Mouse (Mus musculus) forebrain, embryonic 16.5 days (tissue): Measurements from ENCODE around the gene Mark2. TPM values are rescaled to one million over a fixed set of nuclear protein-coding genes. Genes with fewer than 3 reads are reported as not detected.

Source experiments
- ATAC-seq: fragments of 200-750 bp; cut with Nextera tagmentation; 2 replicates; pipeline ENCODE4 v1.8.0; 2017; ENCODE audit warnings: mild to moderate bottlenecking, moderate library complexity
- H3K27ac ChIP-seq: fragments of 300-500 bp; sonication (generic); 2 replicates; pipeline ENCODE4 v1.5.1; 2014; ENCODE audit warnings: low read length, control low read depth
- H3K27me3 ChIP-seq: fragments of 300-500 bp; sonication (generic); replicated peaks from 2 replicates; pipeline ENCODE4 v1.6.1; 2014; ENCODE audit warnings: low read length; ENCODE audit not compliant: control insufficient read depth, insufficient read depth
- H3K36me3 ChIP-seq: fragments of 300-500 bp; sonication (generic); 2 replicates; pipeline ENCODE4 v1.6.1; 2014; ENCODE audit not compliant: control insufficient read depth, insufficient read depth
- H3K4me1 ChIP-seq: fragments of 300-500 bp; sonication (generic); replicated peaks from 2 replicates; pipeline ENCODE4 v1.6.1; 2014; ENCODE audit warnings: low read length; ENCODE audit not compliant: control insufficient read depth, insufficient read depth
- H3K4me2 ChIP-seq: fragments of 300-500 bp; sonication (generic); 2 replicates; pipeline ENCODE4 v1.6.1; 2014; ENCODE audit warnings: mild to moderate bottlenecking, low read length, control low read depth
- H3K4me3 ChIP-seq: fragments of 300-500 bp; sonication (generic); replicated peaks from 2 replicates; pipeline ENCODE4 v1.5.1; 2014; ENCODE audit warnings: mild to moderate bottlenecking, low read length, control low read depth
- H3K9ac ChIP-seq: fragments of 300-500 bp; sonication (generic); replicated peaks from 2 replicates; pipeline ENCODE4 v1.6.1; 2014; ENCODE audit warnings: low read depth, low read length, control low read depth
- H3K9me3 ChIP-seq: fragments of 300-500 bp; sonication (generic); 2 replicates; pipeline ENCODE4 v1.6.1; 2016; ENCODE audit warnings: low read length; ENCODE audit not compliant: control insufficient read depth
- WGBS: fragments of 180-500 bp; shearing (Covaris S2); extraction: QIAGEN DNeasy Blood & Tissue Kit; methylation state at CpG from one replicate; pipeline ENCODE4 v1.1.7; 2014; 5-methylcytosine and 5-hydroxymethylcytosine counted together
- polyA plus RNA-seq: library from polyadenylated mRNA; unstranded; fragments of >200 nt; fragmentation: Nextera tagmentation; extraction: Ambion mirVana; gene quantifications from 2 replicates; pipeline ENCODE4 v1.2.1, GENCODE M21; 2015

Gene Mark2
- polyA plus RNA-seq: 41.2 and 43.8 TPM in 2 replicates

DNA sequence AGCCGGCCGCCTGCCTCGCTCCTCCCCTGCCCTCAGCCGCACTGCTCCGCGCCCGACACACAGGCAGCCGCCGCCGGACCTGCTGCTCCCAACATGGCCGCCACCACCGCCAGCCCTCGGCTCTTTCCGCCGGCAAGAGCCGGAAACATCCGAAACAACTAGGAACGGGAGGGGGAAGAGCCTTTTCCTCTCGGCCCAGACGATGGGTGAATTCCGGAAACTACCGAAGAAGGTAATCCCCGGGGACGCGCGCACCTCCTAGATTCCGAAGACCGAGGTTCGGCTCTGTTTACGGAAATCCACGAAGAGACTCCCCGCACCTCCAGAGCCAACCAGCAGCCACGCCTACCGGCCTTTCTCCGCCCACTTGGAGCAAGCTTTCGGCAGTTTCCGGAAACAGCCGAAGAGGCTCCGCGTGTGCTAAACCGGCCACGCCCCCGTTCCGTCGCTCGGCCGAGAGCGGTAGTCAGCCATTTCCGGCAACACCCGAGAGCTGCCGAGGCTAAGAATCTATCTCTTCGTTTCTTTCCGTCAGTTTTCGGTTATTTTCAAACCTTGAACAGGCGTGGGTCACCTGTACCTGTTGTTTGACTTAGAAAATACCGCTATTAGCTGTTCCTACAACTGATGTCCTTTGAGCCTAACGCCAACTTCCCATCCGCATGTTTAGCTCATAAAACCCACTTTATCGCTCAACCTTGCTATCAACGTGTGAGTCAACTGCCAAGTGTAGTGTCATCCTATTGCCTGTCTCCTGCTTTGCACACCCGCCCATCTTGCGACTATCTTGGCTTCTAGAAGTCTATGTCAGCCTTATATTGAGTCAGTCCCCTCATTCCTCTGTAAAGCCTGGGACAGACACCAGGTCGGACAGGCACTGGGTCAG lies at the start of gene Mark2:
Gene Mark2, minus strand, starts transcription at position 349 of the 886 bp plus-strand sequence.
- WGBS: 2% methylated on average over 63 of the region's 63 CpGs
- Histone ChIP-seq H3K27ac (peak within 1 kb of the TSS; percentile 88), H3K36me3 (no peaks in the 10 kb centered on the region), H3K27me3 (no peaks in the 10 kb centered on the region), H3K9ac (peak within 1 kb of the TSS; percentile 92), H3K4me1 (peaks cover 32% of the 10 kb centered on the region), H3K4me2 (peak within 1 kb of the TSS; percentile 98), H3K4me3 (peak within 1 kb of the TSS; percentile 89), H3K9me3 (no peaks in the 10 kb centered on the region)
- ATAC-seq: peak; percentile 97

DNA sequence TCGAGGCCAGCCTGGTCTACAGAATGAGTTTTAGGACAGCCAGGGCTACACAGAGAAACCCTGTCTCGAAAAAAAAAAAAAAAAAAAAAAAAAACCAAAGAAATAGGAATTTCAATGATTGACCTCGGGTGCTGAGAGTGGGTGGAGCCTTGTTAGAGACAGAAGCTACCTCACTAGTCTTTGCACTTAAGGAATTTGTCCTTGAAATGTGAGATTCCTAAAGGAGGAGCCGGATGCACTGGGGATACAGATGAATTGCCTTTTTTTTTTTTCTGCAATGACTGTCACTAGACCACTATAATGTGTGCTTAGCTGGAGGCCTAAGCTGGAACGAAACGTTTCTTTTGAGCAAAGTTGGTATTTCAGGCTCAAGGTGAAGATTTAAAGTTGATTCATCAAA lies 46.8 kb upstream of the Mark2 start:
- no peak overlapping the region for H3K9ac ChIP-seq
- no peak overlapping the region for H3K4me3 ChIP-seq
- H3K4me1 ChIP-seq: peaks cover 9% of the 10 kb centered on the region
- WGBS: 91% methylated on average over 6 of the region's 6 CpGs
- no peaks in the 10 kb centered on the region for H3K36me3 ChIP-seq
- no peak for ATAC-seq
- H3K9me3 ChIP-seq: peaks cover 5% of the 10 kb centered on the region; the same call in 1 of the 2 replicates
- H3K27me3 ChIP-seq: no peaks in the 10 kb centered on the region
- H3K27ac ChIP-seq: no peak overlapping the region
- H3K4me2 ChIP-seq: no peak overlapping the region

DNA sequence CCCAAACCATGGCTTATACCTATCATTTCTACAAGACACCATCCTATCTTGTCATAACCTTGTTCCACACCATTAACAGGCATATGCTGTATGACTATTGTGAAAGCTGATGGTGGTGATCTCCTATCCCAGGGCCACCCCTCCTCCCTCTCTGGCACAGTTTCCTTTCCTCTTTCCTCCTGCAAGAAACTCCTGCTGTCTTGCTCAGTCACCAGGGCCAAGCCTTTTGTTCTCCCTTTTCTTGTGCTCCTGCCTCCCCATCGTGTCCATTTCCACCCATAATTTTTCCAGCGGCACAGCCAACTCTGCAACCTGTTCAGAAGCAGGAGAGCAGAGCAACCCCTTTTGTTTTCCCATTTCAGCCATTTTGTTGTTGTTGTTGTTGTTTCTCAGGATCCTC lies 44.4 kb upstream of the Mark2 start:
- no peak for ATAC-seq
- H3K27ac ChIP-seq: no peak overlapping the region
- H3K36me3 ChIP-seq: no peaks in the 10 kb centered on the region
- H3K9me3 ChIP-seq: peaks cover 5% of the 10 kb centered on the region; the same call in 1 of the 2 replicates
- no peaks in the 10 kb centered on the region for H3K27me3 ChIP-seq
- no peak overlapping the region for H3K9ac ChIP-seq
- H3K4me2 ChIP-seq: no peak overlapping the region
- H3K4me3 ChIP-seq: no peak overlapping the region
- 27% methylated on average over 2 of the region's 2 CpGs for WGBS
- H3K4me1 ChIP-seq: peaks cover 19% of the 10 kb centered on the region

DNA sequence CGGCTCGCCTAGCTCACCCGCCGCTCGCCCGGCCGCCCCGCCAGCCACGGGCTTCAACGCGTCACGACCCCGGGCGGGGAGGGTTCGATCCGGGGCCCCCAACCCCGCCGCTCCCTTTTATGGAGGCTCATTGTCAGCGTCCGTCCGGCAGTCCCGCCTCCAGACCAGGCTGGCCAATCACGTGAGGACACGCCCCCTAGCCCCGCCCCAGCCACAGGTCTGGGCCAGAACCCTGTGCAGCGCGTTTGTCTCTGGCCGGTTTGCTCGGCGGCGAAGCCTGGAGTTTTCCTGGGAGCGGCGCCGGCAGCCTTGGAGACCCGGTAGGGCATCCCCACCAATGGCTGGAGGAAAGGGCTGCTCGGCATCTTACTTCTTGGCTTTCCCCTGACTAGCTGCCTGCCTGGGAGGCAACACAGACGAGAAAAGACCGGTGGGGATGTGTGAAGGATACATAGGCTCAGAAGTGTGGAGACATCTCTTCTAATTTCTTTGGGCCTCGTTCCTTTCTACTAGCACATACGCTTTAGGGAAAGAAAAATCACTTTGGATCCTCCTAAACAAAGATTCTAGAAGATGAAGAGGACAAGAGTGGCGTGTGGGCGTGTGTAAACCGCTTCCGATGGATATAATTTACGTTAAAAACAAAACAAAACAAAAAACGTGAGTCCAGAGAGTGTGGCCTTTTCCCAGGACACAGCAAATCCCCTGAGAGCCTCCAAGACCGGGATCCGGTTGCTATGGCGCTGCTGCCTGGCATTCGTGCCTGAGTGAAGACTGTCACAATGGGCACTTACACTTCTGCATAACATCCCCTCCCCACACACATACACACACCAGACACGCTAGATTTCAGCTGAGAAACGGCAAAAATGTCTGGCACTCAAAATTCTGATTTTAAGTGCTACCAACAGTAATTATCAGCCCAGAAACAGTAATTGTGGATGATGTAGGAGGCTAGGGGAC lies 41.5 kb upstream of the Mark2 start, which contains the start of gene Spindoc:
Gene Spindoc, minus strand, starts transcription at position 92 of the 963 bp plus-strand sequence.
- H3K36me3 ChIP-seq: no peaks in the 10 kb centered on the region
- H3K4me2 ChIP-seq: peak within 1 kb of the TSS; percentile 64
- ATAC-seq: peak; percentile 98
- peak within 1 kb of the TSS; percentile 96 for H3K27ac ChIP-seq
- H3K4me3 ChIP-seq: peak within 1 kb of the TSS; percentile 60
- H3K9ac ChIP-seq: peak within 1 kb of the TSS; percentile 93
- H3K4me1 ChIP-seq: peaks cover 33% of the 10 kb centered on the region
- H3K27me3 ChIP-seq: no peaks in the 10 kb centered on the region
- 0 out of 2 replicates have a peak, but pooled peaks cover 2% of the 10 kb centered on the region for H3K9me3 ChIP-seq
- under 1% methylated on average over 45 of the region's 52 CpGs for WGBS

DNA sequence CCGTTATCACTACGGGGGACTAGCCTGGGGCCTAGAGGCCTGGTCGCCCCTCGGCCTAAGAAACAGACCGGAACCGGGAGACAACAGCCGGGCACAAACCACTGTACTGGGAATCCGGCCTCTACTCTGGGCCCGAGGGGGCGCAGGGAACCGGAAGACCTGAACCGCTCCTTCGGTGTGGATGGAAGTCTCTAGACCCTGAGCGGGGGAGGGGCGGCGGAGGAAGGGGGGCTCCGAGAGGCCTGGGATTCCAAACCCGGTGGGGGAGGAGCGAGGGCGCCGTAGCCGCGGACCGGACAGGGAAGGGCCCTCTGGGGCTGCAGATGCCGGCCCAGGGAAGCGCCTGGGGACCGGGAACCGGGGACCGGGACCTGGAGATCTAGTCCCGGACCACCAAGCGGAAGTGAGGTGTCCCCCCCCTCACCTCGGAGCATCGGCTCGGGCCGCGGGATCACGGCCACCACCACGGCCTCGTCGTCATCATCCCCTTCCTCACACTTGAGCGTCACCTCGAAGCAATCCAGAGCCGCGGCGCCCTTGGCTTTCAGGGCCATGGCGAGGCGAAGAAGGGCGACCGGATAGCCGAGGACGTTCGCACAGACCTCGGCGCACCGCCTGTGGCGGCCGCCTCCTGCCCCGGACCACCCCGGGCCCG lies 40.7 kb upstream of the Mark2 start:
- Histone ChIP-seq H3K27me3 (no peaks in the 10 kb centered on the region), H3K4me1 (peaks cover 33% of the 10 kb centered on the region), H3K4me3 (peak overlapping the region; percentile 60), H3K36me3 (no peaks in the 10 kb centered on the region), H3K9ac (peak overlapping the region; percentile 93), H3K27ac (peak overlapping the region; percentile 96), H3K9me3 (no peaks in the 10 kb centered on the region), H3K4me2 (peak overlapping the region; percentile 64)
- ATAC-seq: peak; percentile 37; the same call in 1 of the 2 replicates
- WGBS: under 1% methylated on average over 58 of the region's 60 CpGs

DNA sequence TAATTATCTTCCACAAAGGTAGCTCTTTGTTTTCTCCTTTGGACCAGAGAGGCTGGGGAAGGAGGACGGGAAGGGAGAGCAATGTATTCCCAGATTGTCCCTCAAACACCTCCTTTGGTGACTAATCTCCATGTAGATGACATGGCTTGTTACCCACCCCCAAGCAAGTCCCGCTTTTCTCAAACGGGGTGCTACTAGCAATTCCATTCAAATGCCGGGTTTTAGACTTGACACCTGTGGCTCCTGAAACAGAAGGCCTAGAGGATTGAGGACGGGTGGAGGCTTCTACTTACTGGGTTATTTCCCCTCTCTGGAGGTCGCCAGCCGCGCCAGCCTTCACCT lies 40.2 kb upstream of the Mark2 start:
- no peak for ATAC-seq
- Histone ChIP-seq H3K4me3 (peak overlapping the region; percentile 60), H3K27me3 (no peaks in the 10 kb centered on the region), H3K9me3 (no peaks in the 10 kb centered on the region), H3K36me3 (no peaks in the 10 kb centered on the region), H3K9ac (peak overlapping the region; percentile 93), H3K4me2 (peak overlapping the region; percentile 64), H3K4me1 (peaks cover 33% of the 10 kb centered on the region), H3K27ac (peak overlapping the region; percentile 96; the same call in 1 of the 2 replicates)
- 3% methylated on average over 8 of the region's 8 CpGs for WGBS

DNA sequence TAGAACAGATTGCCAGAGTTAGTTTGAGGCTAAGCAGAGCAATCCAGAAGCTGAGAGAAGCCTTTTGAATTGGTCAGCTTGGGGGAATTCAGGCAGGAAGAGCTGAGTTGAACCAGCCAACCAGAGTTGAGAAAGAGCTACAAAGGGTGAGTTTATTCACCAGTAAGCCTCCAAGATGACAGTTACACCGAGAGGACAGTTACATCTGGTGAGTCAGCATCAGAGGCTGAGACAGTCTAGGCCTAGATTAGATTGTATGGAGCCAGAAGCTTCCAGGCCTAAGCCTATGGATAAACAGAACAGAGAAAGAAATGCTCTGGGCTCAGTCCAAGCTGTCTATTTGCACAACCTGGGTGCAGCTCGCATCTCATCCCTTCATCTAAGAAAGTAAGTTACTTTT lies 36.0 kb upstream of the Mark2 start:
- WGBS: 84% methylated on average over 2 of the region's 2 CpGs
- no peaks in the 10 kb centered on the region for H3K27me3 ChIP-seq
- peaks cover 17% of the 10 kb centered on the region for H3K36me3 ChIP-seq

DNA sequence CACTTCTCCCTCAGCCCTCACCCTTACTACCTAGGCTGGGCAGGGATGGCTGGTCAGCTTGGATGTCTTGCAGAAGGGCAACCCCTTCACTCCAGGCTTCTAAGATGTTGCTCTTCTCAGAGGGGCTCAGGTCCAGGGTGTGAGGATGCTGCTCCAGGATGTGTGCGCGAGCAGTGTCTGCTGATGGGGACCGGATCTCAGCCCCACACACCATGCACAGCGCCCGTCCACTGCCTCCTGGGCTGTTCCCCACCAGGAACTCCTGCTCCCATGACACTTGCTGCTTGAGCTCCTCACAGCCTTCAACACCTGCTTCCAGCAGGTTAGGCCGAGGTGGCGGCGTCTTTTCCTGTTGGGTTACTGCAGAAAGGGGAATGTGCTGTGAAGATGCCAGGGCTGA lies 32.8 kb upstream of the Mark2 start:
- no peaks in the 10 kb centered on the region for H3K9me3 ChIP-seq
- H3K4me2 ChIP-seq: no peak overlapping the region
- H3K4me3 ChIP-seq: no peak overlapping the region
- H3K4me1 ChIP-seq: 0 out of 2 replicates have a peak, but pooled peaks cover 2% of the 10 kb centered on the region
- no peak overlapping the region for H3K27ac ChIP-seq
- no peak overlapping the region for H3K9ac ChIP-seq
- peaks cover 30% of the 10 kb centered on the region for H3K36me3 ChIP-seq
- WGBS: 98% methylated on average over 8 of the region's 8 CpGs
- no peak for ATAC-seq
- H3K27me3 ChIP-seq: no peaks in the 10 kb centered on the region

More for the DNA sequence above, 36.0 kb upstream of the Mark2 start:
- Histone ChIP-seq H3K4me1 (peaks cover 24% of the 10 kb centered on the region), H3K9ac (no peak overlapping the region), H3K4me3 (no peak overlapping the region), H3K4me2 (no peak overlapping the region), H3K9me3 (no peaks in the 10 kb centered on the region), H3K27ac (no peak overlapping the region)
- no peak for ATAC-seq
